Mouse (Mus musculus) cerebellum, adult 2 months (tissue): ENCODE measurements around the gene Nipsnap2. TPM values are rescaled to one million over a fixed set of nuclear protein-coding genes. Genes with fewer than 3 reads are reported as not detected.
"Not testable (repeated sequence)": the region's sequence is repeated elsewhere in the genome, so short reads cannot be mapped to it uniquely, and the experiment has no call there.

Source experiments
- DNase-seq, 2 experiments: peaks; one replicate each; pipeline ENCODE4 v3.0.0; 2021
- H3K27ac ChIP-seq: fragments of 200-500 bp; 2 replicates; pipeline ENCODE4 v1.5.1; 2012; ENCODE audit warnings: low read length, control low read depth, inconsistent platforms; ENCODE audit not compliant: insufficient read depth
- H3K27me3 ChIP-seq: fragments of 200-500 bp; 2 replicates; pipeline ENCODE4 v1.6.1; 2012; ENCODE audit warnings: inconsistent platforms, mild to moderate bottlenecking, low read length, moderate library complexity; ENCODE audit not compliant: control insufficient read depth, insufficient read depth
- H3K4me1 ChIP-seq: fragments of 200-500 bp; 2 replicates; pipeline ENCODE4 v1.6.1; 2011; ENCODE audit warnings: low read length; ENCODE audit not compliant: control insufficient read depth, insufficient read depth
- H3K4me3 ChIP-seq: fragments of 200-500 bp; replicated peaks from 2 replicates; pipeline ENCODE3; 2011; ENCODE audit warnings: mild to moderate bottlenecking, low read depth, low read length, control low read depth; ENCODE audit not compliant: insufficient read depth
- CTCF ChIP-seq: fragments of 200-500 bp; IDR thresholded peaks from 2 replicates; pipeline ENCODE4 v1.5.1; 2011; ENCODE audit warnings: low read depth, mild to moderate bottlenecking, control low read depth, low read length, moderate library complexity, borderline replicate concordance; ENCODE audit not compliant: insufficient read depth
- POLR2A ChIP-seq: fragments of 200-500 bp; IDR thresholded peaks from 2 replicates; pipeline ENCODE4 v1.6.1; 2011; ENCODE audit warnings: low read length, control low read depth, borderline replicate concordance; ENCODE audit not compliant: insufficient read depth
- WGBS: fragments of 180-500 bp; shearing (Covaris S2); methylation state at CpG from one replicate; pipeline ENCODE4 v1.1.7; 2018; 5-methylcytosine and 5-hydroxymethylcytosine counted together
- polyA plus RNA-seq: library from polyadenylated mRNA; depleted of rRNA; stranded (reverse); fragments of >200 nt; gene quantifications from 2 replicates; pipeline ENCODE4 v1.2.3, GENCODE M21; 2012; rRNA removed

Gene Nipsnap2
- polyA plus RNA-seq, 1 experiment, result 137 TPM

DNA sequence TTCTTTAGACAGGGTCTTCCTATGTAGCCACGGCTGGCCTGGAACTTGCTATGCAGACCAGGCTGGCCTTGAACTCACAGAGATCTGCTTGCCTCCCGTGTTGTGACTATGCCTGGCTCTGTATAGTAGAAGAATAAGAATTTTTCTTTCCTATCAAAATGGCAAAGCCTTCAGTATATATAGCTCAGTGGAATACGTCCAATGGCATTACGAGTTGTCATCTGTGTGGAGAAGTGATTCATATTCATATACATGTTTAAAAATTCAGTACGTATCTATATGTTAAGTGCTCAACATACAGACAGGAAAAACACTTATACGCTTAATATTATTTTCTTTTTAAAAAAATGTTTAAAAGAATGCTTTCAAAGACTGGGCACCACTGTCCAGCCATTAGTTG, 61.3 kb downstream of the Nipsnap2 start:
- WGBS, result 70% methylated on average over 6 of the region's 6 CpGs
- H3K27ac ChIP-seq, result peak overlapping the region; percentile 100; the same call in 1 of the 2 replicates
- TF ChIP-seq CTCF (no peak), POLR2A (no peak)
- no peaks in the 10 kb centered on the region; the same call in 1 of the 2 replicates for H3K4me1 ChIP-seq
- H3K4me3 ChIP-seq, result peak overlapping the region; percentile 97
- no peak for DNase-seq
- H3K27me3 ChIP-seq, result no peaks in the 10 kb centered on the region

DNA sequence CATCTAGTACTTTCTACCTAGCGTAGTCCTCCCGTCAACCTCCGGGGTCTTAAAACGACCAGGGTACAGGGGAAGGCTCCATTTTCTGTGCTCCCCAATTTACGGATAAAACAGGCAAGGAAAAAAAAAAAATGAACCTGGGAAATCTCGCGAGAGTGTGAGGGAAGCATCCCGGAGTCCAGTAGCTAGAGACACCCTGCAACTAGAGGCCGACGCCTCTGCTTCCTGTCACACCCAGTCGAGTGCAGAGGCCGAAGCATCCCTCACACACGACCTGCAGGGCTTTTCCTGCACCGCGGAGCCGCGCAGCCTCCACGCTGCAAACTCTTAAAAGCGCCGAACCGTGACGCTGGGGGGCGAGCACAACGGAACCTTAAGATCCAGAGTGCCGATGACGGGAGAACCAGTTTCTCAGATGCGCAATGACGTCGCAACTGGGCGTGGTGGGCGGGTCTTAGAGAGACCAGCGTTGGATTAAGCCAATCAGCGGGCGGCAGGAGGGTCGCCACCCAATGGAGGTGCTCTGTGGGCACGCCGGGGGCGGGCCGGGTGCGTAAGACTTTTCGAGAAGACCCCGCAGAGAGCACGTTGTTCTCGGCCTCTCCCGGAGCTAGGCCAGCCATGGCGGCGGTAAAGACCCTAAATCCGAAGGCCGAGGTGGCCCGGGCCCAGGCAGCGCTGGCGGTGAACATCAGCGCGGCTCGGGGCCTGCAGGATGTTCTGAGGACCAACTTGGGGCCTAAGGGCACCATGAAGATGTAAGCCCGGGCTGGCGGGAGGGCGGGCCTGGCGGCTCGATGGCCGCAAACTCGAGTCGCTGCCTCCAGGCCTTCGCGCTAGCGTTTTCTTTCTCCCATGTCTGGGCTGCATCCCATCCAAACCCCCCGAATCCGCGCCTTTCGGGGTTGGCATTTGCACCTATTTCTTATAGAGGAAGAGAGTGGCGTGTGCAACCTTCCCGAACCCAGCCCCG, 62.2 kb downstream of the Nipsnap2 start, which contains the start of gene Psph:
Gene Psph, minus strand, starts transcription at position 632 of the 973 bp plus-strand sequence.
- under 1% methylated on average over 73 of the region's 73 CpGs for WGBS
- H3K27ac ChIP-seq, result peak within 1 kb of the TSS; percentile 100
- TF ChIP-seq CTCF, result no peak
- TF ChIP-seq POLR2A, result peak; percentile 75; the same call in 1 of the 2 replicates

GRCm38 (mm10) chr5:129787818-129788593, 63.1 kb downstream of the Nipsnap2 start:
- 10% methylated on average over 11 of the region's 11 CpGs for WGBS
- H3K4me1 ChIP-seq, result no peaks in the 10 kb centered on the region; the same call in 1 of the 2 replicates
- H3K27me3 ChIP-seq, result no peaks in the 10 kb centered on the region
- TF ChIP-seq POLR2A (no peak), CTCF (no peak)
- peak overlapping the region; percentile 97 for H3K4me3 ChIP-seq
- no peak for DNase-seq
- no peak overlapping the region for H3K27ac ChIP-seq

More for the DNA sequence above, 62.2 kb downstream of the Nipsnap2 start, which contains the start of gene Psph:
- peak; percentile 97 for DNase-seq
- no peaks in the 10 kb centered on the region for H3K27me3 ChIP-seq
- H3K4me1 ChIP-seq, result no peaks in the 10 kb centered on the region; the same call in 1 of the 2 replicates
- peak within 1 kb of the TSS; percentile 97 for H3K4me3 ChIP-seq

DNA sequence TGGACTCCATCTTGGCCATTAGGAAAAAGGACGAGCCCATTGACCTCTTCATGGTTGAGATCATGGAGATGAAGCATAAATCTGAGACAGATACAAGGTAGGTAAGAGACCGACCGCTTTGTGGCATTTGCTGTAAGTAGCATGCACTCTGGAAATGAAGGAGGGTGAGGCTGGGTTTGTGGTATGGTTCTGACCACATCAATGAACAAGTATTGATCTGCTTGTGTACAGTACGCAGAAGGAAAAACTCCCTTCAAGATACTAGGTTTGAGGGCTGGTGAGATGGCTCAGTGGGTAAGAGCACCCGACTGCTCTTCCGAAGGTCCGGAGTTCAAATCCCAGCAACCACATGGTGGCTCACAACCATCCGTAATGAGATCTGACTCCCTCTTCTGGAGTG, 65.7 kb downstream of the Nipsnap2 start:
- H3K4me1 ChIP-seq, result not testable (repeated sequence)
- 91% methylated on average over 7 of the region's 8 CpGs for WGBS

More for the DNA sequence above, 65.7 kb downstream of the Nipsnap2 start:
- H3K27me3 ChIP-seq, H3K27ac ChIP-seq, DNase-seq, H3K4me3 ChIP-seq: not testable (repeated sequence)

Other genes with a start within 250 kb of the Nipsnap2 start
- 191 and 194 TPM in 2 replicates for gene Sfswap, start 223.8 kb upstream of the Nipsnap2 start, polyA plus RNA-seq
- gene Mmp17, start 140.9 kb upstream of the Nipsnap2 start, polyA plus RNA-seq, result 22.8 and 25.2 TPM in 2 replicates
- gene Zfp11, start 55.0 kb upstream of the Nipsnap2 start, polyA plus RNA-seq, result 5.0 and 5.5 TPM in 2 replicates
- not detected in 2 replicates for gene Sept14, start 16.6 kb upstream of the Nipsnap2 start, polyA plus RNA-seq
- 90.6 and 97.4 TPM in 2 replicates for gene Mrps17, start 9.6 kb upstream of the Nipsnap2 start, polyA plus RNA-seq
- gene Psph, start 62.4 kb downstream of the Nipsnap2 start, polyA plus RNA-seq, result 23.4 and 27.3 TPM in 2 replicates
- gene Sumf2, start 121.9 kb downstream of the Nipsnap2 start, polyA plus RNA-seq, result 16.2 and 17.3 TPM in 2 replicates
- 797 and 866 TPM in 2 replicates for gene Chchd2, start 162.4 kb downstream of the Nipsnap2 start, polyA plus RNA-seq
- 3.3 and 3.9 TPM in 2 replicates for gene Zbed5, start 170.7 kb downstream of the Nipsnap2 start, polyA plus RNA-seq
- gene Phkg1, start 173.5 kb downstream of the Nipsnap2 start, polyA plus RNA-seq, result 30.5 and 34.8 TPM in 2 replicates
- gene Nupr1l, start 183.5 kb downstream of the Nipsnap2 start, polyA plus RNA-seq, result 3.4 and 3.9 TPM in 2 replicates
- gene Vkorc1l1, start 216.9 kb downstream of the Nipsnap2 start, polyA plus RNA-seq, result 29.4 and 32.4 TPM in 2 replicates